Mouse (Mus musculus) inflammation-experienced regulatory T-cells, adult 16 weeks (primary cell): ENCODE data around the gene Prkrip1. TPM values are rescaled to one million over a fixed set of nuclear protein-coding genes. Genes with fewer than 3 reads are reported as not detected.

Experiments
- polyA plus RNA-seq: library from polyadenylated mRNA; unstranded; fragments of 100-300 nt; shearing (Covaris generic); gene quantifications from one replicate; pipeline ENCODE4 v1.2.1, GENCODE M21; 2017

Prkrip1 gene
- polyA plus RNA-seq, result 43.9 TPM

GRCm38 (mm10) chr5:136198474-136199391 is at the start of gene Prkrip1:
Prkrip1 (minus strand) TSS chr5:136198963.

GRCm38 (mm10) chr5:136246452-136246838 is 47.7 kb upstream of the Prkrip1 start, which contains the start of gene Sh2b2:
Sh2b2 (minus strand) TSS chr5:136246556.

GRCm38 (mm10) chr5:136170512-136171362 is 28.0 kb downstream of the Prkrip1 start, which contains the start of gene Orai2:
Orai2 (minus strand) TSS chr5:136170713.

GRCm38 (mm10) chr5:136135571-136136291 is 63.0 kb downstream of the Prkrip1 start, which contains the start of the genes Lrwd1 and Alkbh4:
Lrwd1 (minus strand) TSS chr5:136136074.
Alkbh4 (plus strand) TSS chr5:136136146.

Other genes starting within 250 kb of the Prkrip1 start
- 1.1 TPM for gene Ssc4d, start 224.4 kb downstream of the Prkrip1 start, polyA plus RNA-seq
- not detected for gene Zp3, start 218.9 kb downstream of the Prkrip1 start, polyA plus RNA-seq
- 25.0 TPM for gene Dtx2, start 204.2 kb downstream of the Prkrip1 start, polyA plus RNA-seq
- gene Upk3b, start 160.5 kb downstream of the Prkrip1 start, polyA plus RNA-seq, result not detected
- not detected for gene Upk3bl, start 144.5 kb downstream of the Prkrip1 start, polyA plus RNA-seq
- 2.5 TPM for gene Rasa4, start 115.0 kb downstream of the Prkrip1 start, polyA plus RNA-seq
- gene Polr2j, start 82.3 kb downstream of the Prkrip1 start, polyA plus RNA-seq, result 171 TPM
- gene Lrwd1, start 62.9 kb downstream of the Prkrip1 start, polyA plus RNA-seq, result 62.9 TPM
- 81.7 TPM for gene Alkbh4, start 62.8 kb downstream of the Prkrip1 start, polyA plus RNA-seq
- gene Orai2, start 28.2 kb downstream of the Prkrip1 start, polyA plus RNA-seq, result 94.8 TPM
- gene Sh2b2, start 47.6 kb upstream of the Prkrip1 start, polyA plus RNA-seq, result 0.17 TPM